Mouse (Mus musculus) megakaryocyte, embryonic 14.5 days (primary cell): ENCODE measurements around the gene Lce3e.

Experiments used
- FLI1 ChIP-seq: IDR thresholded peaks from 2 replicates; pipeline ENCODE4 v1.6.1; 2012; ENCODE audit warnings: low read length, inconsistent platforms, mixed read lengths
- GATA1 ChIP-seq: IDR thresholded peaks from 3 replicates; pipeline ENCODE4 v1.6.1; 2012; ENCODE audit warnings: mixed read lengths, low read length, inconsistent platforms, borderline replicate concordance

GRCm38 (mm10) chr3:92991926-92992325 lies 25.1 kb downstream of the Lce3e start, which contains the start of gene Lce3f:
- no peak for TF ChIP-seq GATA1
- TF ChIP-seq FLI1 = no peak
